Mouse (Mus musculus) neural tube, embryonic 12.5 days (tissue): ENCODE measurements around the gene Agbl4. TPM values are rescaled to one million over a fixed set of nuclear protein-coding genes. Genes with fewer than 3 reads are reported as not detected.

Source experiments
- ATAC-seq: fragments of 200-750 bp; cut with Nextera tagmentation; 2 replicates; pipeline ENCODE4 v1.8.0; 2017; ENCODE audit warnings: low read depth, mild to moderate bottlenecking, moderate TSS enrichment, moderate library complexity; ENCODE audit not compliant: low FRiP score
- H3K27ac ChIP-seq: fragments of 300-500 bp; sonication (generic); 2 replicates; pipeline ENCODE4 v1.5.1; 2016
- H3K27me3 ChIP-seq: fragments of 300-500 bp; sonication (generic); replicated peaks from 2 replicates; pipeline ENCODE4 v1.6.1; 2016; ENCODE audit warnings: mild to moderate bottlenecking
- H3K36me3 ChIP-seq: fragments of 300-500 bp; sonication (generic); 2 replicates; pipeline ENCODE4 v1.6.1; 2016; ENCODE audit warnings: mild to moderate bottlenecking
- H3K4me1 ChIP-seq: fragments of 300-500 bp; sonication (generic); 2 replicates; pipeline ENCODE4 v1.6.1; 2016
- H3K4me2 ChIP-seq: fragments of 300-500 bp; sonication (generic); replicated peaks from 2 replicates; pipeline ENCODE4 v1.6.1; 2016; ENCODE audit warnings: mild to moderate bottlenecking
- H3K4me3 ChIP-seq: fragments of 300-500 bp; sonication (generic); 2 replicates; pipeline ENCODE4 v1.5.1; 2016
- H3K9ac ChIP-seq: fragments of 300-500 bp; sonication (generic); 2 replicates; pipeline ENCODE4 v1.6.1; 2016; ENCODE audit warnings: mild to moderate bottlenecking
- H3K9me3 ChIP-seq: fragments of 300-500 bp; sonication (generic); 2 replicates; pipeline ENCODE4 v1.6.1; 2016; ENCODE audit warnings: mild to moderate bottlenecking
- WGBS: fragments of 180-500 bp; shearing (Covaris S2); methylation state at CpG from one replicate; pipeline ENCODE4 v1.1.7; 2016; 5-methylcytosine and 5-hydroxymethylcytosine counted together
- polyA plus RNA-seq: library from polyadenylated mRNA; unstranded; fragments of >200 nt; fragmentation: Nextera tagmentation; extraction: Ambion mirVana; gene quantifications from 2 replicates; pipeline ENCODE4 v1.2.1, GENCODE M21; 2016

Gene Agbl4
- polyA plus RNA-seq, 1 experiment from 2014 or later, result 1.5 TPM

GRCm38 (mm10) chr4:111417716-111418115 lies 1020.3 kb downstream of the Agbl4 start:
- WGBS, result 92% methylated on average over 5 of the region's 5 CpGs
- no peak overlapping the region for H3K27ac ChIP-seq
- no peaks in the 10 kb centered on the region for H3K9me3 ChIP-seq
- peak overlapping the region; percentile 86; the same call in 1 of the 2 replicates for H3K4me2 ChIP-seq
- peaks cover 16% of the 10 kb centered on the region for H3K36me3 ChIP-seq
- no peak for ATAC-seq
- no peaks in the 10 kb centered on the region for H3K27me3 ChIP-seq
- no peak overlapping the region for H3K9ac ChIP-seq
- H3K4me1 ChIP-seq, result peaks cover 15% of the 10 kb centered on the region
- H3K4me3 ChIP-seq, result no peak overlapping the region

GRCm38 (mm10) chr4:111419476-111419875 lies 1022.0 kb downstream of the Agbl4 start:
- ATAC-seq, result no peak
- H3K27ac ChIP-seq, result no peak overlapping the region
- H3K4me3 ChIP-seq, result no peak overlapping the region
- 87% methylated on average over 1 of the region's 1 CpGs for WGBS
- H3K9ac ChIP-seq, result no peak overlapping the region
- no peaks in the 10 kb centered on the region for H3K9me3 ChIP-seq
- no peaks in the 10 kb centered on the region for H3K27me3 ChIP-seq
- H3K4me1 ChIP-seq, result peaks cover 15% of the 10 kb centered on the region
- H3K4me2 ChIP-seq, result no peak overlapping the region
- peaks cover 16% of the 10 kb centered on the region for H3K36me3 ChIP-seq

- Histone ChIP-seq H3K27me3 (no peaks in the 10 kb centered on the region), H3K4me1 (peaks cover 15% of the 10 kb centered on the region), H3K9me3 (no peaks in the 10 kb centered on the region), H3K27ac (no peak overlapping the region), H3K4me2 (no peak overlapping the region), H3K9ac (no peak overlapping the region), H3K36me3 (peaks cover 16% of the 10 kb centered on the region), H3K4me3 (no peak overlapping the region)
- no peak for ATAC-seq
- 83% methylated on average over 3 of the region's 3 CpGs for WGBS
Measured at GRCm38 (mm10) chr4:111420031-111420430, 1022.6 kb downstream of the Agbl4 start.

GRCm38 (mm10) chr4:111420955-111421354 lies 1023.5 kb downstream of the Agbl4 start:
- H3K4me2 ChIP-seq, result no peak overlapping the region
- no peak overlapping the region for H3K4me3 ChIP-seq
- no peak overlapping the region for H3K9ac ChIP-seq
- no peak overlapping the region for H3K27ac ChIP-seq
- H3K36me3 ChIP-seq, result peaks cover 16% of the 10 kb centered on the region
- H3K4me1 ChIP-seq, result peaks cover 11% of the 10 kb centered on the region
- ATAC-seq, result no peak
- no peaks in the 10 kb centered on the region for H3K27me3 ChIP-seq
- no peaks in the 10 kb centered on the region for H3K9me3 ChIP-seq
- 90% methylated on average over 4 of the region's 4 CpGs for WGBS

- Histone ChIP-seq H3K4me1 (peaks cover 4% of the 10 kb centered on the region; the same call in 1 of the 2 replicates), H3K27ac (no peak overlapping the region), H3K36me3 (peaks cover 16% of the 10 kb centered on the region), H3K9me3 (no peaks in the 10 kb centered on the region), H3K4me3 (no peak overlapping the region), H3K4me2 (no peak overlapping the region), H3K9ac (no peak overlapping the region), H3K27me3 (no peaks in the 10 kb centered on the region)
- ATAC-seq, result no peak
- 90% methylated on average over 6 of the region's 6 CpGs for WGBS
Measured at GRCm38 (mm10) chr4:111421785-111422184, 1024.3 kb downstream of the Agbl4 start.

- Histone ChIP-seq H3K9me3 (no peaks in the 10 kb centered on the region), H3K36me3 (peaks cover 2% of the 10 kb centered on the region), H3K4me2 (no peak overlapping the region), H3K9ac (no peak overlapping the region), H3K4me3 (no peak overlapping the region), H3K27me3 (no peaks in the 10 kb centered on the region), H3K27ac (no peak overlapping the region), H3K4me1 (peaks cover 7% of the 10 kb centered on the region; the same call in 1 of the 2 replicates)
- no peak for ATAC-seq
- WGBS, result 88% methylated on average over 1 of the region's 1 CpGs
Measured at GRCm38 (mm10) chr4:111424371-111424950, 1027.0 kb downstream of the Agbl4 start.

- no peak overlapping the region for H3K9ac ChIP-seq
- H3K36me3 ChIP-seq, result no peaks in the 10 kb centered on the region
- H3K4me1 ChIP-seq, result peaks cover 7% of the 10 kb centered on the region; the same call in 1 of the 2 replicates
- H3K9me3 ChIP-seq, result no peaks in the 10 kb centered on the region
- H3K4me2 ChIP-seq, result no peak overlapping the region
- 80% methylated on average over 6 of the region's 6 CpGs for WGBS
- no peak for ATAC-seq
- H3K27me3 ChIP-seq, result no peaks in the 10 kb centered on the region
- H3K27ac ChIP-seq, result no peak overlapping the region
- H3K4me3 ChIP-seq, result no peak overlapping the region
Measured at GRCm38 (mm10) chr4:111425170-111425569, 1027.7 kb downstream of the Agbl4 start.

- Histone ChIP-seq H3K27ac (no peak overlapping the region), H3K4me3 (no peak overlapping the region), H3K9ac (no peak overlapping the region), H3K36me3 (peaks cover 49% of the 10 kb centered on the region), H3K4me2 (no peak overlapping the region), H3K4me1 (peaks cover 10% of the 10 kb centered on the region; the same call in 1 of the 2 replicates), H3K9me3 (no peaks in the 10 kb centered on the region), H3K27me3 (no peaks in the 10 kb centered on the region)
- WGBS, result 82% methylated on average over 2 of the region's 2 CpGs
- ATAC-seq, result no peak
Measured at GRCm38 (mm10) chr4:111431186-111431585, 1033.7 kb downstream of the Agbl4 start.

GRCm38 (mm10) chr4:111432013-111432412 lies 1034.6 kb downstream of the Agbl4 start:
- peaks cover 10% of the 10 kb centered on the region; the same call in 1 of the 2 replicates for H3K4me1 ChIP-seq
- H3K27me3 ChIP-seq, result no peaks in the 10 kb centered on the region
- peaks cover 57% of the 10 kb centered on the region for H3K36me3 ChIP-seq
- no peaks in the 10 kb centered on the region for H3K9me3 ChIP-seq
- no peak for ATAC-seq
- H3K9ac ChIP-seq, result no peak overlapping the region
- no peak overlapping the region for H3K27ac ChIP-seq
- H3K4me3 ChIP-seq, result no peak overlapping the region
- no peak overlapping the region for H3K4me2 ChIP-seq
- WGBS, result 71% methylated on average over 5 of the region's 5 CpGs

GRCm38 (mm10) chr4:111432417-111432816 lies 1035.0 kb downstream of the Agbl4 start:
- Histone ChIP-seq H3K4me3 (no peak overlapping the region), H3K9ac (no peak overlapping the region), H3K9me3 (no peaks in the 10 kb centered on the region), H3K36me3 (peaks cover 58% of the 10 kb centered on the region), H3K4me2 (no peak overlapping the region), H3K27ac (no peak overlapping the region), H3K27me3 (no peaks in the 10 kb centered on the region), H3K4me1 (peaks cover 10% of the 10 kb centered on the region; the same call in 1 of the 2 replicates)
- WGBS, result 86% methylated on average over 5 of the region's 5 CpGs
- ATAC-seq, result no peak

- Histone ChIP-seq H3K4me2 (no peak overlapping the region), H3K4me3 (no peak overlapping the region), H3K9ac (no peak overlapping the region), H3K4me1 (peaks cover 37% of the 10 kb centered on the region), H3K27me3 (no peaks in the 10 kb centered on the region), H3K36me3 (peaks cover 14% of the 10 kb centered on the region), H3K27ac (no peak overlapping the region), H3K9me3 (no peaks in the 10 kb centered on the region)
- ATAC-seq, result no peak
- WGBS, result 74% methylated on average over 1 of the region's 1 CpGs
Measured at GRCm38 (mm10) chr4:111441709-111442108, 1044.2 kb downstream of the Agbl4 start.

- Histone ChIP-seq H3K27me3 (no peaks in the 10 kb centered on the region), H3K4me2 (no peak overlapping the region), H3K4me1 (peaks cover 37% of the 10 kb centered on the region), H3K4me3 (no peak overlapping the region), H3K9ac (no peak overlapping the region), H3K36me3 (peaks cover 11% of the 10 kb centered on the region; the same call in 1 of the 2 replicates), H3K9me3 (no peaks in the 10 kb centered on the region), H3K27ac (no peak overlapping the region)
- ATAC-seq, result no peak
- WGBS, result 85% methylated on average over 1 of the region's 1 CpGs
Measured at GRCm38 (mm10) chr4:111442435-111443238, 1045.2 kb downstream of the Agbl4 start.
